In genomic region chr12:79991279-79991678, GRCm38 (mm10) we compare ENCODE assay signal across 11 mouse cellular contexts.
DNase-seq lines count a peak whose midpoint lies in the region; ATAC-seq and TF ChIP-seq lines count a peak whose summit lies in the region.
"Had no signal": no experiment of that assay in that cellular context is flagged by ENCODE, and none has a peak within 500 bp of the region (broad histone marks: within the 10 kb centered on the region; RNA-seq: fewer than 3 reads in every experiment).

No protein-coding gene starts in this region.

- H3K27ac ChIP-seq in kidney, embryonic 16.5 days (ENCODE audit: low read length): peak overlapping the region; percentile 65
- peak overlapping the region; percentile 44; the same call in 1 of the 2 replicates for H3K27ac ChIP-seq in forebrain, embryonic 14.5 days (ENCODE audit: low read depth, low read length)
- H3K27ac ChIP-seq in limb, embryonic 12.5 days: peak overlapping the region; percentile 64
- H3K27ac ChIP-seq in olfactory bulb, adult 2 months (ENCODE audit: insufficient read depth, low read depth, low read length): peak overlapping the region; percentile 17; the same call in 1 of the 2 replicates

- no peaks in the 10 kb centered on the region for H3K27me3 ChIP-seq in kidney, embryonic 16.5 days (ENCODE audit: insufficient read depth, low read length)
- no peaks in the 10 kb centered on the region for H3K27me3 ChIP-seq in forebrain, embryonic 14.5 days (replicated peaks; ENCODE audit: control insufficient read depth, insufficient read depth, low read length)
- H3K27me3 ChIP-seq in limb, embryonic 12.5 days: no peaks in the 10 kb centered on the region

- no peaks in the 10 kb centered on the region for H3K9me3 ChIP-seq in kidney, embryonic 16.5 days (ENCODE audit: low read length)
- no peaks in the 10 kb centered on the region for H3K9me3 ChIP-seq in forebrain, embryonic 14.5 days (replicated peaks; ENCODE audit: control insufficient read depth, low read length)
- no peaks in the 10 kb centered on the region for H3K9me3 ChIP-seq in limb, embryonic 12.5 days

- TF ChIP-seq POLR2A in olfactory bulb, adult 2 months (IDR thresholded peaks at IDR 0.05; ENCODE audit: insufficient read depth, low read depth, low read length): no peak

- 65% methylated on average over 5 of the region's 5 CpGs for WGBS in kidney, embryonic 16.5 days
- 29% methylated on average over 5 of the region's 5 CpGs for WGBS in forebrain, embryonic 14.5 days
- 36% methylated on average over 5 of the region's 5 CpGs for WGBS in limb, embryonic 12.5 days
- 71% methylated on average over 5 of the region's 5 CpGs for WGBS in olfactory bulb, adult 2 months

- H3K36me3 ChIP-seq in kidney, embryonic 16.5 days (ENCODE audit: insufficient read depth, low read length): no peaks in the 10 kb centered on the region
- H3K36me3 ChIP-seq in forebrain, embryonic 14.5 days (ENCODE audit: control insufficient read depth, insufficient read depth, low read length): no peaks in the 10 kb centered on the region
- no peaks in the 10 kb centered on the region for H3K36me3 ChIP-seq in limb, embryonic 12.5 days

- ATAC-seq in kidney, embryonic 16.5 days (ENCODE audit: low FRiP score, low TSS enrichment): no peak
- peak; percentile 31 for ATAC-seq in forebrain, embryonic 14.5 days
- no peak for ATAC-seq in limb, embryonic 12.5 days (ENCODE audit: insufficient number of reproducible peaks, insufficient read depth, low FRiP score, low TSS enrichment, low read depth)
- ATAC-seq: liver, postnatal 0 days had no signal

- no peak overlapping the region for H3K4me3 ChIP-seq in kidney, embryonic 16.5 days (ENCODE audit: low read length)
- H3K4me3 ChIP-seq in forebrain, embryonic 14.5 days (ENCODE audit: low read depth, low read length): no peak overlapping the region
- H3K4me3 ChIP-seq in limb, embryonic 12.5 days (replicated peaks): no peak overlapping the region
- H3K4me3 ChIP-seq in olfactory bulb, adult 2 months (ENCODE audit: insufficient read depth, low read depth, low read length): no peak overlapping the region

- DNase-seq in kidney, postnatal 4 days: no peak
- no peak for DNase-seq in forebrain, embryonic 14.5 days (ENCODE audit: low spot score)
- no peak for DNase-seq in layer of hippocampus, adult 11-12 months (ENCODE audit: low spot score)
- DNase-seq in B cell, adult 2 months: no peak
- no peak for DNase-seq in thymus, postnatal 36 days
- DNase-seq: kidney, adult 11 months; liver, postnatal 0 days; thymus, postnatal 4 days had no signal

- no peak overlapping the region for H3K9ac ChIP-seq in kidney, embryonic 16.5 days (replicated peaks; ENCODE audit: low read length)
- no peak overlapping the region for H3K9ac ChIP-seq in forebrain, embryonic 14.5 days (ENCODE audit: low read length)
- H3K9ac ChIP-seq in limb, embryonic 12.5 days (replicated peaks): no peak overlapping the region
- H3K9ac ChIP-seq: liver, postnatal 0 days had no signal

- H3K4me1 ChIP-seq in kidney, embryonic 16.5 days (ENCODE audit: insufficient read depth, low read length): peaks cover 55% of the 10 kb centered on the region
- peaks cover 27% of the 10 kb centered on the region for H3K4me1 ChIP-seq in forebrain, embryonic 14.5 days (ENCODE audit: control insufficient read depth, insufficient read depth, low read length)
- peaks cover 66% of the 10 kb centered on the region for H3K4me1 ChIP-seq in limb, embryonic 12.5 days (replicated peaks)
- peaks cover 27% of the 10 kb centered on the region for H3K4me1 ChIP-seq in olfactory bulb, adult 2 months (ENCODE audit: control insufficient read depth, insufficient read depth, low read length)

- no peak overlapping the region for H3K4me2 ChIP-seq in kidney, embryonic 16.5 days (replicated peaks; ENCODE audit: low read depth, low read length)
- no peak overlapping the region for H3K4me2 ChIP-seq in forebrain, embryonic 14.5 days (ENCODE audit: low read length)
- H3K4me2 ChIP-seq in limb, embryonic 12.5 days: no peak overlapping the region

- no peak for TF ChIP-seq CTCF in olfactory bulb, adult 2 months (IDR thresholded peaks at IDR 0.05; ENCODE audit: insufficient read depth, low read depth, low read length)
